Mouse (Mus musculus): ENCODE data around the gene Nadk.

GRCm38 (mm10) chr4:155595777-155596176 lies 33.6 kb downstream of the Nadk start:
- TF ChIP-seq NANOG (IDR thresholded peaks at IDR 0.05; ENCODE audit: borderline replicate concordance, low read length) (no peak), CTCF (conservative IDR thresholded peaks at IDR 0.05; ENCODE audit: low read length) (no peak), POU5F1 (IDR thresholded peaks at IDR 0.05; ENCODE audit: borderline replicate concordance, low read length) (no peak)

Data from E14TG2a.4 (cell line).